ENCODE assay signal across 15 mouse cellular contexts in the genomic region with DNA sequence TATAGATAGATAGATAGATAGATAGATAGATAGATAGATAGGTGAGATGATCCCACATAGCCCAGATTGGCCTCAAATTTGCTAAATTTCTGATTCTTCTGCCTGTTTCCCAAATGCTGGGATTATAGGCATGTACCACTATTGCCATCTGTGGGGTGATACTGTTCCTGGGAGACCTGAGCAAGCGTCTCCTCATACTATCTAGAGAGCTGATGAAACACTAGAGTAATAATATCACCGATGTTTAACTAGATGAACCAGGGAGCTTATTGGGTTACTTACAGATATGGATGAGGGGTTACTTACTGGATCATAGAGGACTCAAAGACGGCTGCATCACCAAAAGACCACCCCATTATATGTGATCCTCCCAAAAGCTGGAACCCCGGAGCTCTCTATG. TPM values are rescaled to one million over a fixed set of nuclear protein-coding genes. Genes with fewer than 3 reads are reported as not detected.
"Had no signal": no experiment of that assay in that cellular context is flagged by ENCODE, and none has a peak within 500 bp of the region (broad histone marks: within the 10 kb centered on the region; RNA-seq: fewer than 3 reads in every experiment).

No protein-coding gene starts in this region.

- H3K9ac ChIP-seq: lung, embryonic 14.5 days; midbrain, embryonic 12.5 days; neural tube, embryonic 12.5 days; stomach, embryonic 15.5 days had no signal

- H3K9me3 ChIP-seq: midbrain, embryonic 10.5 days; midbrain, embryonic 12.5 days; neural tube, embryonic 12.5 days; stomach, embryonic 15.5 days had no signal

- H3K36me3 ChIP-seq: midbrain, embryonic 10.5 days; midbrain, embryonic 12.5 days; neural tube, embryonic 12.5 days; stomach, embryonic 15.5 days had no signal

- DNase-seq: lung, adult 18-20 months; lung, embryonic 14.5 days; lung, postnatal 10 days; lung, postnatal 4 days; midbrain, embryonic 14.5 days; right cerebral cortex, postnatal 14 days; thymus, adult 2 months; thymus, postnatal 25 days; thymus, postnatal 4 days had no signal

- H3K27ac ChIP-seq: midbrain, embryonic 10.5 days; midbrain, embryonic 12.5 days; neural tube, embryonic 12.5 days; stomach, embryonic 15.5 days; stomach, postnatal 0 days had no signal

- H3K4me3 ChIP-seq: midbrain, embryonic 10.5 days; midbrain, embryonic 12.5 days; neural tube, embryonic 12.5 days; stomach, embryonic 15.5 days had no signal

- H3K27me3 ChIP-seq: midbrain, embryonic 12.5 days; neural tube, embryonic 12.5 days; stomach, embryonic 15.5 days had no signal

- H3K4me1 ChIP-seq: neural tube, embryonic 12.5 days; stomach, embryonic 15.5 days had no signal

RNA-seq across cellular contexts. Expression of gene Tex14, which starts 24.5 kb away (rescaled TPM):
- total RNA-seq: megakaryocyte-erythroid progenitor cell, adult 5-6 weeks had no signal
- polyA plus RNA-seq: midbrain, embryonic 10.5 days had no signal
